In genomic region chr10:68435754-68436153, GRCm38 (mm10) we compare ENCODE assay signal across 25 mouse cellular contexts.
A peak's percentile ranks its signal among the peaks of the same experiment; 100 is the strongest.
DNase-seq lines count a peak whose midpoint lies in the region; ATAC-seq and TF ChIP-seq lines count a peak whose summit lies in the region.
"Had no signal": no experiment of that assay in that cellular context is flagged by ENCODE, and none has a peak within 500 bp of the region (broad histone marks: within the 10 kb centered on the region; RNA-seq: fewer than 3 reads in every experiment).

No protein-coding gene starts in this region.

- H3K27ac ChIP-seq in embryonic facial prominence, embryonic 12.5 days = peak overlapping the region; percentile 26; the same call in 1 of the 2 replicates
- no peak overlapping the region for H3K27ac ChIP-seq in embryonic facial prominence, embryonic 10.5 days (replicated peaks)
- H3K27ac ChIP-seq in kidney, embryonic 15.5 days = no peak overlapping the region
- H3K27ac ChIP-seq in liver, postnatal 0 days (ENCODE audit: low read depth) = peak overlapping the region; percentile 49
- no peak overlapping the region for H3K27ac ChIP-seq in liver, embryonic 11.5 days (ENCODE audit: low read depth, low read length)
- H3K27ac ChIP-seq: forebrain, embryonic 10.5 days; gastrocnemius, adult 2 months; heart, embryonic 13.5 days; hindbrain, embryonic 12.5 days had no signal

- no peak for ATAC-seq in embryonic facial prominence, embryonic 12.5 days (ENCODE audit: insufficient number of reproducible peaks, insufficient read depth, low FRiP score, low TSS enrichment)
- ATAC-seq in kidney, embryonic 15.5 days (replicated peaks; ENCODE audit: low FRiP score) = no peak
- peak; percentile 76 for ATAC-seq in liver, postnatal 0 days
- no peak for ATAC-seq in liver, embryonic 11.5 days (replicated peaks; ENCODE audit: low FRiP score)
- no peak for ATAC-seq in megakaryocyte, adult 5-6 weeks (ENCODE audit: poor library complexity, severe bottlenecking)
- ATAC-seq: CD4-positive, CD25-positive, alpha-beta regulatory T cell, adult 4 months; forebrain, embryonic 14.5 days had no signal

- peaks cover 29% of the 10 kb centered on the region; the same call in 1 of the 2 replicates for H3K4me1 ChIP-seq in embryonic facial prominence, embryonic 12.5 days
- peaks cover 29% of the 10 kb centered on the region for H3K4me1 ChIP-seq in embryonic facial prominence, embryonic 10.5 days
- no peaks in the 10 kb centered on the region for H3K4me1 ChIP-seq in kidney, embryonic 15.5 days
- H3K4me1 ChIP-seq in liver, postnatal 0 days (ENCODE audit: insufficient read depth) = peaks cover 11% of the 10 kb centered on the region; the same call in 1 of the 2 replicates
- H3K4me1 ChIP-seq in liver, embryonic 11.5 days (replicated peaks; ENCODE audit: control insufficient read depth, insufficient read depth, low read length) = no peaks in the 10 kb centered on the region
- H3K4me1 ChIP-seq: forebrain, embryonic 10.5 days; heart, embryonic 13.5 days; hindbrain, embryonic 12.5 days had no signal

- TF ChIP-seq CTCF in liver, postnatal 0 days (IDR thresholded peaks at IDR 0.05; ENCODE audit: low read depth) = no peak

- DNase-seq in embryonic facial prominence, embryonic 10.5 days (ENCODE audit: low spot score) = no peak
- DNase-seq in kidney, adult 9 months = peak; percentile 18
- DNase-seq in liver, postnatal 0 days = no peak
- DNase-seq in liver, embryonic 11.5 days (ENCODE audit: low spot score) = no peak
- no peak for DNase-seq in spleen, postnatal 14 days (ENCODE audit: low spot score in 2 of 2)
- DNase-seq: adrenal gland, adult 8-10 months; adrenal gland, postnatal 36 days; B cell, adult 2 months; cerebellum, adult 2 months; cerebellum, postnatal 14 days; embryo, embryonic 11 days; gastrocnemius, adult 2 months; gastrocnemius, postnatal 25 days; heart, postnatal 4 days had no signal

- no peaks in the 10 kb centered on the region for H3K27me3 ChIP-seq in embryonic facial prominence, embryonic 12.5 days
- H3K27me3 ChIP-seq in embryonic facial prominence, embryonic 10.5 days (replicated peaks; ENCODE audit: low read depth, poor library complexity, severe bottlenecking) = no peaks in the 10 kb centered on the region
- H3K27me3 ChIP-seq in kidney, embryonic 15.5 days = no peaks in the 10 kb centered on the region
- no peaks in the 10 kb centered on the region for H3K27me3 ChIP-seq in liver, postnatal 0 days (ENCODE audit: insufficient read depth, low read length)
- H3K27me3 ChIP-seq in liver, embryonic 11.5 days (replicated peaks; ENCODE audit: control insufficient read depth, insufficient read depth, low read length) = no peaks in the 10 kb centered on the region
- H3K27me3 ChIP-seq: embryonic facial prominence, embryonic 15.5 days; heart, embryonic 13.5 days; hindbrain, embryonic 12.5 days had no signal

- H3K36me3 ChIP-seq in embryonic facial prominence, embryonic 12.5 days = no peaks in the 10 kb centered on the region
- no peaks in the 10 kb centered on the region for H3K36me3 ChIP-seq in embryonic facial prominence, embryonic 10.5 days (replicated peaks)
- no peaks in the 10 kb centered on the region for H3K36me3 ChIP-seq in kidney, embryonic 15.5 days
- H3K36me3 ChIP-seq in liver, postnatal 0 days (replicated peaks; ENCODE audit: insufficient read depth, low read length) = no peaks in the 10 kb centered on the region
- no peaks in the 10 kb centered on the region for H3K36me3 ChIP-seq in liver, embryonic 11.5 days (ENCODE audit: control insufficient read depth, insufficient read depth, low read length)
- H3K36me3 ChIP-seq: embryonic facial prominence, embryonic 15.5 days; forebrain, embryonic 10.5 days; G1E; heart, embryonic 13.5 days; hindbrain, embryonic 12.5 days had no signal

- no peak overlapping the region for H3K9ac ChIP-seq in embryonic facial prominence, embryonic 12.5 days
- no peak overlapping the region for H3K9ac ChIP-seq in kidney, embryonic 15.5 days
- H3K9ac ChIP-seq in liver, postnatal 0 days (replicated peaks) = no peak overlapping the region
- H3K9ac ChIP-seq in liver, embryonic 11.5 days (ENCODE audit: low read depth, low read length) = no peak overlapping the region
- H3K9ac ChIP-seq: embryonic facial prominence, embryonic 15.5 days; heart, embryonic 13.5 days; hindbrain, embryonic 12.5 days had no signal

- no peak overlapping the region for H3K4me3 ChIP-seq in embryonic facial prominence, embryonic 12.5 days
- no peak overlapping the region for H3K4me3 ChIP-seq in embryonic facial prominence, embryonic 10.5 days
- no peak overlapping the region for H3K4me3 ChIP-seq in kidney, embryonic 15.5 days (replicated peaks)
- no peak overlapping the region for H3K4me3 ChIP-seq in liver, postnatal 0 days (ENCODE audit: low read depth, low read length)
- H3K4me3 ChIP-seq in liver, embryonic 11.5 days (ENCODE audit: low read depth, low read length) = no peak overlapping the region
- H3K4me3 ChIP-seq: embryonic facial prominence, embryonic 15.5 days; erythroblast, embryonic 14.5 days; forebrain, embryonic 10.5 days; gastrocnemius, adult 2 months; heart, embryonic 13.5 days; hindbrain, embryonic 12.5 days had no signal

- WGBS in embryonic facial prominence, embryonic 12.5 days = 70% methylated on average over 7 of the region's 7 CpGs
- 74% methylated on average over 7 of the region's 7 CpGs for WGBS in embryonic facial prominence, embryonic 10.5 days
- 76% methylated on average over 7 of the region's 7 CpGs for WGBS in kidney, embryonic 15.5 days
- WGBS in liver, postnatal 0 days (ENCODE audit: insufficient replicate concordance) = 66% methylated on average over 7 of the region's 7 CpGs
- 78% methylated on average over 7 of the region's 7 CpGs for WGBS in liver, embryonic 11.5 days

- no peaks in the 10 kb centered on the region for H3K9me3 ChIP-seq in embryonic facial prominence, embryonic 12.5 days
- no peaks in the 10 kb centered on the region for H3K9me3 ChIP-seq in embryonic facial prominence, embryonic 10.5 days
- no peaks in the 10 kb centered on the region for H3K9me3 ChIP-seq in kidney, embryonic 15.5 days (replicated peaks)
- no peaks in the 10 kb centered on the region for H3K9me3 ChIP-seq in liver, postnatal 0 days (ENCODE audit: low read length)
- no peaks in the 10 kb centered on the region for H3K9me3 ChIP-seq in liver, embryonic 11.5 days (ENCODE audit: control insufficient read depth, low read length)
- H3K9me3 ChIP-seq: embryonic facial prominence, embryonic 15.5 days; forebrain, embryonic 10.5 days; heart, embryonic 13.5 days; hindbrain, embryonic 12.5 days had no signal

- H3K4me2 ChIP-seq in embryonic facial prominence, embryonic 12.5 days (replicated peaks) = no peak overlapping the region
- H3K4me2 ChIP-seq in kidney, embryonic 15.5 days = no peak overlapping the region
- H3K4me2 ChIP-seq in liver, postnatal 0 days (ENCODE audit: low read depth, low read length) = no peak overlapping the region
- H3K4me2 ChIP-seq in liver, embryonic 11.5 days = no peak overlapping the region
- H3K4me2 ChIP-seq: embryonic facial prominence, embryonic 15.5 days; heart, embryonic 13.5 days; hindbrain, embryonic 12.5 days had no signal

- no peak for TF ChIP-seq EP300 in liver, postnatal 0 days (IDR thresholded peaks at IDR 0.05; ENCODE audit: low read depth)

Comparison
In these comparisons a context has a peak if more than half of its experiments do, and no peak if none do; other contexts are left out.
1. H3K27ac ChIP-seq: peak in embryonic facial prominence, embryonic 12.5 days (single experiment) and liver, postnatal 0 days (single experiment); none in embryonic facial prominence, embryonic 10.5 days (single experiment), kidney, embryonic 15.5 days (single experiment) and liver, embryonic 11.5 days (single experiment).